Mouse (Mus musculus) midbrain, postnatal 0 days (tissue): ENCODE data around the gene Dedd2. TPM values are rescaled to one million over a fixed set of nuclear protein-coding genes. Genes with fewer than 3 reads are reported as not detected.

ENCODE experiments used
- ATAC-seq: fragments of 200-750 bp; cut with Nextera tagmentation; 2 replicates; pipeline ENCODE4 v1.8.0; 2017; ENCODE audit warnings: moderate number of reproducible peaks, mild to moderate bottlenecking, moderate TSS enrichment, moderate library complexity; ENCODE audit not compliant: low FRiP score
- DNase-seq: peaks from one replicate; pipeline ENCODE4 v3.0.0-alpha.2; 2015; ENCODE audit warnings: low spot score
- H3K27ac ChIP-seq: fragments of 300-500 bp; sonication (generic); 2 replicates; pipeline ENCODE4 v1.5.1; 2014; ENCODE audit warnings: low read depth, mild to moderate bottlenecking, low read length, mixed read lengths
- H3K27me3 ChIP-seq: fragments of 300-500 bp; sonication (generic); 2 replicates; pipeline ENCODE4 v1.6.1; 2014; ENCODE audit warnings: low read length, control low read depth, mixed read lengths; ENCODE audit not compliant: insufficient read depth
- H3K36me3 ChIP-seq: fragments of 300-500 bp; sonication (generic); 2 replicates; pipeline ENCODE4 v1.6.1; 2014; ENCODE audit warnings: low read length, control low read depth, mixed read lengths; ENCODE audit not compliant: insufficient read depth
- H3K4me1 ChIP-seq: fragments of 300-500 bp; sonication (generic); 2 replicates; pipeline ENCODE4 v1.6.1; 2014; ENCODE audit warnings: mild to moderate bottlenecking, control low read depth, antibody characterized with exemption, low read length, mixed read lengths; ENCODE audit not compliant: insufficient read depth
- H3K4me2 ChIP-seq: fragments of 300-500 bp; sonication (generic); 2 replicates; pipeline ENCODE4 v1.6.1; 2014; ENCODE audit warnings: low read depth, mild to moderate bottlenecking, low read length, mixed read lengths; ENCODE audit not compliant: poor library complexity, severe bottlenecking
- H3K4me3 ChIP-seq: fragments of 300-500 bp; sonication (generic); 2 replicates; pipeline ENCODE4 v1.5.1; 2014; ENCODE audit warnings: low read depth, mild to moderate bottlenecking, low read length, moderate library complexity
- H3K9ac ChIP-seq: fragments of 300-500 bp; sonication (generic); replicated peaks from 2 replicates; pipeline ENCODE4 v1.6.1; 2014; ENCODE audit warnings: mild to moderate bottlenecking, low read length, moderate library complexity, mixed read lengths; ENCODE audit not compliant: poor library complexity, severe bottlenecking
- H3K9me3 ChIP-seq: fragments of 300-500 bp; sonication (generic); 2 replicates; pipeline ENCODE4 v1.6.1; 2016; ENCODE audit warnings: low read length, control low read depth
- CTCF ChIP-seq: IDR thresholded peaks from 2 replicates; pipeline ENCODE4 v1.5.1; 2016; ENCODE audit warnings: antibody characterized with exemption, mild to moderate bottlenecking
- WGBS: fragments of 180-500 bp; shearing (Covaris S2); extraction: QIAGEN DNeasy Blood & Tissue Kit; methylation state at CpG from one replicate; pipeline ENCODE4 v1.1.7; 2014; 5-methylcytosine and 5-hydroxymethylcytosine counted together
- polyA plus RNA-seq: library from polyadenylated mRNA; unstranded; fragments of >200 nt; fragmentation: Nextera tagmentation; extraction: Ambion mirVana; gene quantifications from 2 replicates; pipeline ENCODE4 v1.2.1, GENCODE M21; 2015
- total RNA-seq: library from RNA; depleted of rRNA; stranded (reverse); fragments of >200 nt; gene quantifications from 2 replicates; pipeline ENCODE4 v1.2.3, GENCODE M21; 2014

The Dedd2 gene
- total and polyA plus RNA-seq, 2 experiments from 2014 or later, result 17.7 to 27.8 TPM

GRCm38 (mm10) chr7:25237249-25238014 lies 17.0 kb upstream of the Dedd2 start, which contains the start of gene Gsk3a:
Gsk3a (minus strand) TSS chr7:25237851.
- peaks cover 13% of the 10 kb centered on the region; the same call in 1 of the 2 replicates for H3K36me3 ChIP-seq
- H3K27ac ChIP-seq, result peak within 1 kb of the TSS; percentile 83
- H3K4me2 ChIP-seq, result peak within 1 kb of the TSS; percentile 74
- peak; percentile 99 for DNase-seq
- H3K4me3 ChIP-seq, result peak within 1 kb of the TSS; percentile 96
- under 1% methylated on average over 71 of the region's 76 CpGs for WGBS
- peaks cover 10% of the 10 kb centered on the region; the same call in 1 of the 2 replicates for H3K4me1 ChIP-seq
- peak; percentile 89 for ATAC-seq
- H3K9ac ChIP-seq, result peak within 1 kb of the TSS; percentile 99
- H3K27me3 ChIP-seq, result no peaks in the 10 kb centered on the region
- H3K9me3 ChIP-seq, result no peaks in the 10 kb centered on the region
- TF ChIP-seq CTCF, result no peak

- Histone ChIP-seq H3K9ac (no peak overlapping the region), H3K9me3 (no peaks in the 10 kb centered on the region), H3K4me2 (no peak overlapping the region), H3K27ac (no peak overlapping the region), H3K27me3 (no peaks in the 10 kb centered on the region), H3K36me3 (peaks cover 30% of the 10 kb centered on the region), H3K4me1 (peaks cover 10% of the 10 kb centered on the region; the same call in 1 of the 2 replicates), H3K4me3 (no peak overlapping the region)
- 93% methylated on average over 5 of the region's 5 CpGs for WGBS
- no peak for DNase-seq
- no peak for ATAC-seq
- no peak for TF ChIP-seq CTCF
These were observed 15.1 kb upstream of the Dedd2 start for GRCm38 (mm10) chr7:25235526-25235925.

GRCm38 (mm10) chr7:25233061-25233460 lies 12.6 kb upstream of the Dedd2 start:
- ATAC-seq, result no peak
- Histone ChIP-seq H3K9me3 (no peaks in the 10 kb centered on the region), H3K4me2 (no peak overlapping the region), H3K36me3 (peaks cover 50% of the 10 kb centered on the region), H3K27me3 (no peaks in the 10 kb centered on the region), H3K27ac (no peak overlapping the region), H3K4me3 (no peak overlapping the region), H3K9ac (no peak overlapping the region), H3K4me1 (peaks cover 10% of the 10 kb centered on the region; the same call in 1 of the 2 replicates)
- DNase-seq, result no peak
- no peak for TF ChIP-seq CTCF
- 90% methylated on average over 2 of the region's 2 CpGs for WGBS

- no peak for DNase-seq
- Histone ChIP-seq H3K27ac (no peak overlapping the region), H3K4me2 (no peak overlapping the region), H3K9me3 (no peaks in the 10 kb centered on the region), H3K36me3 (peaks cover 59% of the 10 kb centered on the region), H3K27me3 (no peaks in the 10 kb centered on the region), H3K4me3 (no peak overlapping the region), H3K4me1 (peaks cover 10% of the 10 kb centered on the region; the same call in 1 of the 2 replicates), H3K9ac (no peak overlapping the region)
- ATAC-seq, result no peak
- 56% methylated on average over 5 of the region's 5 CpGs for WGBS
- TF ChIP-seq CTCF, result peak; percentile 57
These were observed 11.8 kb upstream of the Dedd2 start for GRCm38 (mm10) chr7:25232101-25232648.

GRCm38 (mm10) chr7:25230690-25231285 lies 10.4 kb upstream of the Dedd2 start:
- Histone ChIP-seq H3K4me3 (no peak overlapping the region), H3K4me1 (0 out of 2 replicates have a peak, but pooled peaks cover 2% of the 10 kb centered on the region), H3K9ac (no peak overlapping the region), H3K9me3 (no peaks in the 10 kb centered on the region), H3K4me2 (no peak overlapping the region), H3K27ac (no peak overlapping the region), H3K27me3 (no peaks in the 10 kb centered on the region), H3K36me3 (peaks cover 71% of the 10 kb centered on the region)
- TF ChIP-seq CTCF, result no peak
- no peak for DNase-seq
- WGBS, result 90% methylated on average over 9 of the region's 9 CpGs
- ATAC-seq, result no peak
